Mouse (Mus musculus) lung, postnatal 10 days (tissue): ENCODE data around the gene Adam1b.

Experiments used
- DNase-seq: peaks from one replicate; pipeline ENCODE4 v3.0.0; 2021

The Adam1b gene

GRCm38 (mm10) chr5:121484801-121485200, 18.4 kb downstream of the Adam1b start:
- DNase-seq, result no peak

GRCm38 (mm10) chr5:121477680-121478079, 25.6 kb downstream of the Adam1b start:
- peak; percentile 74 for DNase-seq

GRCm38 (mm10) chr5:121476040-121476439, 27.2 kb downstream of the Adam1b start:
- no peak for DNase-seq

GRCm38 (mm10) chr5:121474610-121475009, 28.6 kb downstream of the Adam1b start:
- DNase-seq, result no peak

GRCm38 (mm10) chr5:121472411-121472810, 30.8 kb downstream of the Adam1b start:
- no peak for DNase-seq

GRCm38 (mm10) chr5:121469566-121469965, 33.7 kb downstream of the Adam1b start:
- DNase-seq, result no peak

- DNase-seq, result no peak
These were observed 39.5 kb downstream of the Adam1b start for GRCm38 (mm10) chr5:121463601-121464250.

- peak; percentile 56 for DNase-seq
These were observed 40.3 kb downstream of the Adam1b start for GRCm38 (mm10) chr5:121462967-121463366.

GRCm38 (mm10) chr5:121462171-121462502, 41.1 kb downstream of the Adam1b start:
- DNase-seq, result no peak

- no peak for DNase-seq
These were observed 41.7 kb downstream of the Adam1b start for GRCm38 (mm10) chr5:121461339-121462170.

GRCm38 (mm10) chr5:121455510-121456265, 47.5 kb downstream of the Adam1b start:
- DNase-seq, result no peak

GRCm38 (mm10) chr5:121454503-121454782, 48.8 kb downstream of the Adam1b start:
- peak; percentile 42 for DNase-seq

GRCm38 (mm10) chr5:121453743-121454502, 49.3 kb downstream of the Adam1b start:
- no peak for DNase-seq

GRCm38 (mm10) chr5:121452906-121453305, 50.3 kb downstream of the Adam1b start:
- peak; percentile 71 for DNase-seq

GRCm38 (mm10) chr5:121452026-121452869, 51.0 kb downstream of the Adam1b start, which contains the start of gene Erp29:
TSS of gene Erp29 (minus strand) at chr5:121452506.
- peak; percentile 98 for DNase-seq

- DNase-seq, result peak; percentile 51
These were observed 51.6 kb downstream of the Adam1b start, which contains the start of gene Tmem116 for GRCm38 (mm10) chr5:121451644-121452025. TSS of gene Tmem116 (plus strand) at chr5:121451893.

GRCm38 (mm10) chr5:121451203-121451602, 52.0 kb downstream of the Adam1b start:
- no peak for DNase-seq

GRCm38 (mm10) chr5:121450476-121450875, 52.8 kb downstream of the Adam1b start:
- DNase-seq, result no peak
